Mouse (Mus musculus) hindbrain, embryonic 16.5 days (tissue): Measurements from ENCODE around the gene Hoxa3. TPM values are rescaled to one million over a fixed set of nuclear protein-coding genes. Genes with fewer than 3 reads are reported as not detected.

Experiments used
- ATAC-seq: fragments of 200-750 bp; cut with Nextera tagmentation; 2 replicates; pipeline ENCODE4 v1.8.0; 2017; ENCODE audit warnings: moderate TSS enrichment, moderate library complexity
- H3K27ac ChIP-seq: fragments of 300-500 bp; sonication (generic); 2 replicates; pipeline ENCODE4 v1.5.1; 2014; ENCODE audit warnings: low read depth, mild to moderate bottlenecking, control low read depth, low read length, moderate library complexity
- H3K27me3 ChIP-seq: fragments of 300-500 bp; sonication (generic); replicated peaks from 2 replicates; pipeline ENCODE4 v1.6.1; 2014; ENCODE audit warnings: low read length; ENCODE audit not compliant: control insufficient read depth, insufficient read depth
- H3K36me3 ChIP-seq: fragments of 300-500 bp; sonication (generic); 2 replicates; pipeline ENCODE4 v1.6.1; 2014; ENCODE audit warnings: mild to moderate bottlenecking, low read length, moderate library complexity, mixed read lengths; ENCODE audit not compliant: control insufficient read depth, insufficient read depth
- H3K4me1 ChIP-seq: fragments of 300-500 bp; sonication (generic); 2 replicates; pipeline ENCODE4 v1.6.1; 2014; ENCODE audit warnings: low read depth, low read length; ENCODE audit not compliant: control insufficient read depth, insufficient read depth
- H3K4me2 ChIP-seq: fragments of 300-500 bp; sonication (generic); 2 replicates; pipeline ENCODE4 v1.6.1; 2014; ENCODE audit warnings: mild to moderate bottlenecking, low read length, control low read depth, moderate library complexity
- H3K4me3 ChIP-seq: fragments of 300-500 bp; sonication (generic); 2 replicates; pipeline ENCODE4 v1.5.1; 2014; ENCODE audit warnings: mild to moderate bottlenecking, low read length, control low read depth, moderate library complexity
- H3K9ac ChIP-seq: fragments of 300-500 bp; sonication (generic); 2 replicates; pipeline ENCODE4 v1.6.1; 2014; ENCODE audit warnings: low read depth, mild to moderate bottlenecking, control low read depth, low read length, moderate library complexity
- H3K9me3 ChIP-seq: fragments of 300-500 bp; sonication (generic); 2 replicates; pipeline ENCODE4 v1.6.1; 2014; ENCODE audit warnings: mild to moderate bottlenecking, low read length, moderate library complexity; ENCODE audit not compliant: control insufficient read depth
- WGBS: fragments of 180-500 bp; shearing (Covaris S2); extraction: QIAGEN DNeasy Blood & Tissue Kit; methylation state at CpG from one replicate; pipeline ENCODE4 v1.1.7; 2014; 5-methylcytosine and 5-hydroxymethylcytosine counted together
- polyA plus RNA-seq: library from polyadenylated mRNA; unstranded; fragments of >200 nt; fragmentation: Nextera tagmentation; extraction: Ambion mirVana; gene quantifications from 2 replicates; pipeline ENCODE4 v1.2.1, GENCODE M21; 2015

Hoxa3 gene
- polyA plus RNA-seq, 1 experiment from 2014 or later, result 12.9 TPM

GRCm38 (mm10) chr6:52184668-52185067, 28.5 kb downstream of the Hoxa3 start:
- Histone ChIP-seq H3K27me3 (peaks cover 45% of the 10 kb centered on the region), H3K27ac (peak overlapping the region; percentile 75), H3K4me2 (peak overlapping the region; percentile 38), H3K4me3 (peak overlapping the region; percentile 0; the same call in 1 of the 2 replicates), H3K9me3 (no peaks in the 10 kb centered on the region), H3K9ac (0 out of 2 replicates have a peak overlapping the region, but pooled peaks have one; percentile 3), H3K4me1 (no peaks in the 10 kb centered on the region; the same call in 1 of the 2 replicates), H3K36me3 (no peaks in the 10 kb centered on the region)
- 5% methylated on average over 6 of the region's 6 CpGs for WGBS
- ATAC-seq, result no peak

GRCm38 (mm10) chr6:52183311-52184080, 29.6 kb downstream of the Hoxa3 start:
- Histone ChIP-seq H3K4me1 (no peaks in the 10 kb centered on the region; the same call in 1 of the 2 replicates), H3K27me3 (peaks cover 48% of the 10 kb centered on the region), H3K27ac (peak overlapping the region; percentile 75), H3K4me3 (peak overlapping the region; percentile 12), H3K9me3 (no peaks in the 10 kb centered on the region), H3K4me2 (peak overlapping the region; percentile 38), H3K9ac (peak overlapping the region; percentile 41), H3K36me3 (no peaks in the 10 kb centered on the region)
- 13% methylated on average over 10 of the region's 10 CpGs for WGBS
- ATAC-seq, result no peak

DNA sequence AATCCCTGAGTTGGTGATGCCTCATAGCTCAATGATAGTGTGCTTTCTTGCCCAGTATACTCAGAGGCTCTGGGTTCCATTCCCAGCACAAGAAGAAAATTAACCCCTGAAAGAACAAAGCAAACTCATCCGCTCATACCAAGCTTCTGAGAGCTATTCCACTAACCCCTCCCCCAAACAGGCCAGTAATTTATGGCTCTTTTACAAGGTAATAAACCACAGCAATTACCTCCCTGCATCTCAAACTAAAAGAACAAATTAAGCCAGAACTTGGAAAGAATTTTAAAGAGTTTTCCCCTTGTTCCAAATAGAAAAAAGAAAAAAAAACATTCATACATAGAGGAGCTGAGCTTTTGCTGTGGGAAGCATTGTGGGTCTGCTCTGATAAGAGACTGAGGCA, 30.3 kb downstream of the Hoxa3 start:
- Histone ChIP-seq H3K4me1 (no peaks in the 10 kb centered on the region; the same call in 1 of the 2 replicates), H3K27ac (peak overlapping the region; percentile 75), H3K9me3 (no peaks in the 10 kb centered on the region), H3K4me2 (peak overlapping the region; percentile 38), H3K27me3 (peaks cover 49% of the 10 kb centered on the region), H3K9ac (peak overlapping the region; percentile 41), H3K4me3 (no peak overlapping the region; the same call in 1 of the 2 replicates), H3K36me3 (no peaks in the 10 kb centered on the region)
- no peak for ATAC-seq
- WGBS, result 22% methylated on average over 1 of the region's 1 CpGs

DNA sequence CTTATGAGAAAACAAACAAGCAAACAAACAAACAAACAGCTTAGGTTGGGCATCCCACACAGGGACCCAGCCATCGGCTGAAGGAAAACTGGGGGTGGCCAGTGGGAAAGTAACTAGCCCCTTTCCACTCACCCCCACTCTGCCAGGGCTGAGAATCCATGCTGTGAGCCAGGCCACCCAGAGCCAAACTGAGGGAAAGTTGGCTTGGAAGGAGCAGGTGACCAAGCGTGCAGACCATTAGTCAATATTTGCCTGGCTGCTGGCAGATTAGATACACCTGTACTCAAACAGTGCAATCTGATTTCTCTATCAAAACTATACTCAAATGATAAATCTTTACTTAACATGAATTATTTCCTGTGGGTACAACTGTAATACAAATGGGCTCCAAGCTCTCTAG, 31.1 kb downstream of the Hoxa3 start:
- Histone ChIP-seq H3K36me3 (no peaks in the 10 kb centered on the region), H3K9ac (no peak overlapping the region), H3K4me3 (no peak overlapping the region), H3K27me3 (peaks cover 44% of the 10 kb centered on the region), H3K4me2 (peak overlapping the region; percentile 64), H3K27ac (no peak overlapping the region), H3K9me3 (no peaks in the 10 kb centered on the region), H3K4me1 (no peaks in the 10 kb centered on the region; the same call in 1 of the 2 replicates)
- no peak for ATAC-seq
- 20% methylated on average over 2 of the region's 2 CpGs for WGBS

GRCm38 (mm10) chr6:52180726-52181125, 32.4 kb downstream of the Hoxa3 start:
- no peaks in the 10 kb centered on the region; the same call in 1 of the 2 replicates for H3K4me1 ChIP-seq
- H3K36me3 ChIP-seq, result no peaks in the 10 kb centered on the region
- no peak for ATAC-seq
- 16% methylated on average over 3 of the region's 3 CpGs for WGBS
- peak overlapping the region; percentile 52 for H3K4me3 ChIP-seq
- H3K27ac ChIP-seq, result peak overlapping the region; percentile 90
- H3K4me2 ChIP-seq, result peak overlapping the region; percentile 64
- peak overlapping the region; percentile 69 for H3K9ac ChIP-seq
- peaks cover 33% of the 10 kb centered on the region for H3K27me3 ChIP-seq
- H3K9me3 ChIP-seq, result no peaks in the 10 kb centered on the region

DNA sequence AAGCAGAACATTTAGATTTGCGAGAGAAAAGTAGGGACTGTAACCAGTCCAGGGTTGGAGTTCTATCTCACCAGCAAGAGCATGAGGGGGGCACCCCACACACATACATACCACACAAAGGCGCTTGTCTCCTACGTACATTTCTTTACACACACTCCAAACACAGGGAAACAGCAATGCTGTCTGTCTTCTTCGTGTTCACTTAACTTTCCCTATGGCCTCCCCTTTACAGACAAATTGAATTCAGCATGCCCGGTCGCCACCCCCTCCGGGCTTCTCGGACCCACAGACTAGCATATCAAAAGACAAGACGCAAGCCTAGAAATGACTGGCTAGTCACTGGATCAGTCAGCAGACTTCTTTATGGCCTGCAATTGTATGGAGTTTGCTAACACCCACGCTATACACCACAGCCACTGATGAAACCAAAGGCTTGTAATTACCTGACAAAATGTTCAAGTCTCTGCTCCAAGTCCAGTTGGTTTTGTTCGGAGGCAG, 32.9 kb downstream of the Hoxa3 start:
- 6% methylated on average over 11 of the region's 11 CpGs for WGBS
- Histone ChIP-seq H3K9ac (peak overlapping the region; percentile 69), H3K9me3 (no peaks in the 10 kb centered on the region), H3K4me1 (no peaks in the 10 kb centered on the region), H3K27ac (peak overlapping the region; percentile 90), H3K27me3 (peaks cover 32% of the 10 kb centered on the region), H3K36me3 (no peaks in the 10 kb centered on the region), H3K4me3 (peak overlapping the region; percentile 52), H3K4me2 (peak overlapping the region; percentile 64)
- ATAC-seq, result no peak

DNA sequence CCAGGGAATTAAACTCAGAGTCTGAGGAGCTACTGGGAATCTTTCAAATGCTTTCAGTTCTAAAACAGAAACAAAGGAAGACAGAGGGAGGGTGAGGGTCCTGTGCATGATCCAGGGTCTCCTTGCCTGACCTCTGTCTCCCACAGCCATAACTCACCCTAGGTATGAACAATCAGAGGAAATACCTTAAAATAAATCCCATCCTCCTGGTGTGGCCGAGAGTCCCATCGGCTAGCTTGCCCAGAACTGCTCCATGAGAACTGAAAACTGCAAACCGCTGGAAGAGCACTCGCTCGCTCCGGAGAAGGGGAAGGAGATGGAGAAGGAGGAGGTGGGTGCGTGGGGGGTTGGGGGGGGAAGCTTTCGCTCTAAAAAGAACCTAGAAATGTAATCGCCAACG, 33.4 kb downstream of the Hoxa3 start:
- Histone ChIP-seq H3K36me3 (no peaks in the 10 kb centered on the region), H3K9me3 (no peaks in the 10 kb centered on the region), H3K4me3 (peak overlapping the region; percentile 52), H3K27me3 (peaks cover 36% of the 10 kb centered on the region), H3K9ac (peak overlapping the region; percentile 69), H3K4me1 (no peaks in the 10 kb centered on the region), H3K4me2 (peak overlapping the region; percentile 64), H3K27ac (peak overlapping the region; percentile 90)
- 2% methylated on average over 10 of the region's 10 CpGs for WGBS
- ATAC-seq, result no peak

DNA sequence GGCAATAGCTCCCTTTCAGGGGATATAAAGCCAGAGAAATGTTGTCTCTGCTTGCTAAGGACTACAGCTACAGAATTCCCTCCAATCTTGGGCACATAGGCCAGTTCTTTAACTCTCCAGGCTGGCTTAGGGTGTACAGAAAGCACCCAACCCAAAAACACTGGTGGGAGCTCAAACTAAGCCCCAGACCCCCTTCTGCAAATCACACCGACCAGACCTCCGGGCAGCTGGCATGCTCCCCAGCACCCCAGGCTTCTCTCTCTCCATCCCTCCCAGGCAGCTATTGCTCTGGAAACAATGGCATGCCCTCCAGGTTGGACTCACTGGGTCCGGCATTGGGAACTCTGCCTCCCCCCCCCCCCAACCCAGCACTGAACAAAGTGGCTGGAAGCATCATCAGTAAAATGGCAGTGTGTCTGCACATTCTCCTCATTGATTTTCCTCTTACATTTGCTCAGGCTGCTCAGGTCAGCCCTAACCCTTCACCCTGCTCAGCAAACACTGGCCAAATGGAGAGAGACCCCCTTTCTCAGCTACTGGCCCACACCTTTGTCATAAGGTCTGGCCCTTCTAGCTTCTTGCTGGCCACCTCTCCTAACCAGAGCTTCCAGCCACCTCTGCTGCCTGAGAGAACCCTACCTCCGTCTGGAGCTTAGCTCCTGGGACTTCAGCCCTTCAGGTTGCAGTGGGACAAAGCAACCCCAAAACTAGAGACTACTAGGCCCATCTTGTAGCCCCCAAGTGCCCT, 34.0 kb downstream of the Hoxa3 start:
- peak overlapping the region; percentile 52 for H3K4me3 ChIP-seq
- H3K36me3 ChIP-seq, result no peaks in the 10 kb centered on the region
- peak overlapping the region; percentile 90 for H3K27ac ChIP-seq
- no peaks in the 10 kb centered on the region for H3K9me3 ChIP-seq
- peak overlapping the region; percentile 69 for H3K9ac ChIP-seq
- peaks cover 38% of the 10 kb centered on the region for H3K27me3 ChIP-seq
- H3K4me2 ChIP-seq, result peak overlapping the region; percentile 64
- 1% methylated on average over 4 of the region's 4 CpGs for WGBS
- no peak for ATAC-seq
- no peaks in the 10 kb centered on the region for H3K4me1 ChIP-seq

GRCm38 (mm10) chr6:52177806-52178205, 35.3 kb downstream of the Hoxa3 start:
- H3K9me3 ChIP-seq, result no peaks in the 10 kb centered on the region
- WGBS, result 3% methylated on average over 9 of the region's 9 CpGs
- H3K27me3 ChIP-seq, result peaks cover 34% of the 10 kb centered on the region
- H3K27ac ChIP-seq, result peak overlapping the region; percentile 90
- peak overlapping the region; percentile 64 for H3K4me2 ChIP-seq
- H3K36me3 ChIP-seq, result no peaks in the 10 kb centered on the region
- no peak for ATAC-seq
- no peaks in the 10 kb centered on the region for H3K4me1 ChIP-seq
- peak overlapping the region; percentile 52 for H3K4me3 ChIP-seq
- peak overlapping the region; percentile 69 for H3K9ac ChIP-seq
